ENCODE assay signal across 11 mouse cellular contexts in genomic region chr19:3355096-3355495, GRCm38 (mm10). TPM values are rescaled to one million over a fixed set of nuclear protein-coding genes. Genes with fewer than 3 reads are reported as not detected.
DNase-seq lines count a peak whose midpoint lies in the region; TF ChIP-seq lines count a peak whose summit lies in the region.
"Had no signal": no experiment of that assay in that cellular context is flagged by ENCODE, and none has a peak within 500 bp of the region (broad histone marks: within the 10 kb centered on the region; RNA-seq: fewer than 3 reads in every experiment).

No protein-coding gene starts in this region.

- no peak; the same call in none of the 2 replicates for TF ChIP-seq RAD21 in CH12.LX (IDR thresholded peaks at IDR 0.05; ENCODE audit: low read depth, low read length)

- intact Hi-C loops in left cerebral cortex, adult 2 months (cut with DNase I): loop anchor here (2.0 kb wide), 1 partner anchor 32 kb away; the partner anchor contains the start of gene Cpt1a

- no peak overlapping the region for H3K4me3 ChIP-seq in left cerebral cortex, adult 2 months
- no peak overlapping the region for H3K4me3 ChIP-seq in CH12.LX (replicated peaks in 1 of 3; ENCODE audit: low read depth in 2 of 3, low read length in 2 of 3, poor library complexity in 1 of 3)
- H3K4me3 ChIP-seq: liver, embryonic 15.5 days had no signal

- in situ Hi-C loops in CH12.LX (cut with MboI; ENCODE audit: low pct_ligation_motif_present, low pct_unique_long_range_greater_than_20kb, low sequenced_read_pairs): no loop called here

- dilution Hi-C loops in CH12.LX (cut with MboI; ENCODE audit: extremely low pct_ligation_motif_present, extremely low pct_unique_long_range_greater_than_20kb, low sequenced_read_pairs): no loop called here

- H3K4me2 ChIP-seq in CH12.LX (ENCODE audit: insufficient read depth, low read depth, poor library complexity, severe bottlenecking): no peak overlapping the region
- H3K4me2 ChIP-seq: liver, embryonic 15.5 days had no signal

- no peaks in the 10 kb centered on the region for H3K79me2 ChIP-seq in CH12.LX (replicated peaks; ENCODE audit: control insufficient read depth, extremely low read depth, insufficient read depth, poor library complexity, severe bottlenecking)

- DNase-seq in cerebellum, postnatal 10 days: peak; percentile 34 to 36
- DNase-seq in cerebellum, adult 9-11 months: no peak
- DNase-seq in left cerebral cortex, adult 2 months (ENCODE audit: extremely low spot score in 1 of 2, low spot score in 2 of 2): no peak
- no peak for DNase-seq in left cerebral cortex, adult 18-20 months (ENCODE audit: low spot score in 2 of 2)
- DNase-seq in CH12.LX (ENCODE audit: extremely low read depth): peak; percentile 17
- DNase-seq in kidney, postnatal 36 days: peak; percentile 30 to 79
- DNase-seq in urinary bladder, postnatal 36 days (ENCODE audit: low spot score in 2 of 2): no peak
- DNase-seq in urinary bladder, postnatal 25 days (ENCODE audit: low spot score): no peak

- peaks cover 3 to 6% of the 10 kb centered on the region in 2 experiments; a peak in 3 of 4 replicates for H3K4me1 ChIP-seq in CH12.LX (ENCODE audit: control insufficient read depth in 1 of 2, insufficient read depth in 2 of 2)

- no peak overlapping the region for H3K9ac ChIP-seq in CH12.LX (ENCODE audit: insufficient read depth, low read depth)
- H3K9ac ChIP-seq: liver, embryonic 15.5 days had no signal

- TF ChIP-seq POLR2A in CH12.LX (IDR thresholded peaks at IDR 0.05; ENCODE audit: low read depth, low read length): no peak

- H3K36me3 ChIP-seq in CH12.LX (replicated peaks in 1 of 2; ENCODE audit: control insufficient read depth in 1 of 2, insufficient read depth in 1 of 2, low read length in 1 of 2): peaks cover 2 to 3% of the 10 kb centered on the region in 2 experiments

- H3K27ac ChIP-seq in left cerebral cortex, adult 2 months: no peak overlapping the region
- H3K27ac ChIP-seq in CH12.LX (ENCODE audit: insufficient read depth, low read depth): no peak overlapping the region
- H3K27ac ChIP-seq: liver, embryonic 15.5 days had no signal

- TF ChIP-seq CTCF in left cerebral cortex, adult 2 months (IDR thresholded peaks at IDR 0.05): peak; percentile 49
- peak; percentile 35 to 42; a peak in 3 of 4 replicates for TF ChIP-seq CTCF in CH12.LX (conservative IDR thresholded peaks at IDR 0.05 in 1 of 2, IDR thresholded peaks at IDR 0.05 in 1 of 2; ENCODE audit: low read depth in 2 of 2, low read length in 2 of 2)

- no peaks in the 10 kb centered on the region for H3K27me3 ChIP-seq in CH12.LX (replicated peaks)
- H3K27me3 ChIP-seq: liver, embryonic 15.5 days had no signal

- no peaks in the 10 kb centered on the region for H3K9me3 ChIP-seq in CH12.LX (replicated peaks; ENCODE audit: low read length)

- TF ChIP-seq EP300 in CH12.LX (IDR thresholded peaks at IDR 0.05; ENCODE audit: low read length): no peak

TF ChIP-seq in CH12.LX, 34 proteins besides CTCF, POLR2A, EP300 and RAD21:
- no peak for TF ChIP-seq ELF1 (IDR thresholded peaks at IDR 0.05; ENCODE audit: low read depth, low read length)
- peak; percentile 11; the same call in 1 of the 2 replicates for TF ChIP-seq SMC3 (IDR thresholded peaks at IDR 0.05; ENCODE audit: low read depth, low read length)

RNA-seq across cellular contexts. Expression of gene Cpt1a, which starts 33.0 kb away (rescaled TPM):
- 10 to 100 TPM; 20.6 to 27.8 TPM for total RNA-seq in left cerebral cortex, adult 2 months (2021)
- total RNA-seq in left cerebral cortex, adult 18-20 months (2021): 10 to 100 TPM; 21.2 to 22.0 TPM
- total RNA-seq in CH12.LX (2012; rRNA removed) (4.5 and 4.6 TPM in 2 replicates), CH12.LX (2014; rRNA removed) (0.77 and 0.81 TPM in 2 replicates)
- polyA plus RNA-seq in CH12.LX (2012; ENCODE audit: insufficient read length, low read depth): 2.3 and 2.6 TPM in 2 replicates

RNA-seq across cellular contexts. Expression of gene Tesmin, which starts 33.6 kb away (rescaled TPM):
- total RNA-seq in left cerebral cortex, adult 2 months (2021): under 1 TPM; 0.19 to 0.36 TPM
- total RNA-seq in left cerebral cortex, adult 18-20 months (2021): under 1 TPM in 1 of 2 experiments, not detected in 1; 0.14 TPM
- total RNA-seq in CH12.LX (2012; rRNA removed) (0.08 TPM in 1 of 2 replicates, not detected in the other), CH12.LX (2014; rRNA removed) (0.19 and 0.32 TPM in 2 replicates)
- polyA plus RNA-seq in CH12.LX (2012; ENCODE audit: insufficient read length, low read depth): 0.17 and 0.26 TPM in 2 replicates

RNA-seq across cellular contexts. Expression of gene Gal, which starts 59.2 kb away (rescaled TPM):
- under 1 TPM in 1 of 2 experiments, not detected in 1; 0.56 TPM for total RNA-seq in left cerebral cortex, adult 2 months (2021)
- not detected for total RNA-seq in left cerebral cortex, adult 18-20 months (2021)
- total RNA-seq in CH12.LX (2012; rRNA removed) (not detected in 2 replicates), CH12.LX (2014; rRNA removed) (not detected in 2 replicates)
- not detected in 2 replicates for polyA plus RNA-seq in CH12.LX (2012; ENCODE audit: insufficient read length, low read depth)
- total RNA-seq: heart, postnatal 36 days; neutrophil, adult 5-6 weeks had no signal

Comparison
In these comparisons a context has a peak if more than half of its experiments do, and no peak if none do; other contexts are left out.
1. DNase-seq: peak in cerebellum, postnatal 10 days (2 of 2), CH12.LX (single experiment) and kidney, postnatal 36 days (2 of 2); none in cerebellum, adult 9-11 months (single experiment), left cerebral cortex, adult 2 months (0 of 2), left cerebral cortex, adult 18-20 months (0 of 2), urinary bladder, postnatal 36 days (0 of 2) and urinary bladder, postnatal 25 days (single experiment).